Mouse (Mus musculus) left cerebral cortex, postnatal 4 days (tissue): ENCODE data around the gene Hist1h1b. TPM values are rescaled to one million over a fixed set of nuclear protein-coding genes. Genes with fewer than 3 reads are reported as not detected.
"Not testable (repeated sequence)": the region's sequence is repeated elsewhere in the genome, so short reads cannot be mapped to it uniquely, and the experiment has no call there.

Experiments used
- DNase-seq: peaks from one replicate; pipeline ENCODE4 v3.0.0-alpha.2; 2022
- intact Hi-C: fragments of 180-260 bp; cut with DNase I; formaldehyde crosslinking; loops from one replicate; pipeline ENCODE4 v1.15.1; 2025
- total RNA-seq, 2 experiments: library from RNA; stranded (reverse); gene quantifications; 2 replicates each; pipeline ENCODE4 v1.2.3; 2021

Hist1h1b gene
- total RNA-seq, 2 experiments from 2014 or later = 55.3 to 56.6 TPM

DNA sequence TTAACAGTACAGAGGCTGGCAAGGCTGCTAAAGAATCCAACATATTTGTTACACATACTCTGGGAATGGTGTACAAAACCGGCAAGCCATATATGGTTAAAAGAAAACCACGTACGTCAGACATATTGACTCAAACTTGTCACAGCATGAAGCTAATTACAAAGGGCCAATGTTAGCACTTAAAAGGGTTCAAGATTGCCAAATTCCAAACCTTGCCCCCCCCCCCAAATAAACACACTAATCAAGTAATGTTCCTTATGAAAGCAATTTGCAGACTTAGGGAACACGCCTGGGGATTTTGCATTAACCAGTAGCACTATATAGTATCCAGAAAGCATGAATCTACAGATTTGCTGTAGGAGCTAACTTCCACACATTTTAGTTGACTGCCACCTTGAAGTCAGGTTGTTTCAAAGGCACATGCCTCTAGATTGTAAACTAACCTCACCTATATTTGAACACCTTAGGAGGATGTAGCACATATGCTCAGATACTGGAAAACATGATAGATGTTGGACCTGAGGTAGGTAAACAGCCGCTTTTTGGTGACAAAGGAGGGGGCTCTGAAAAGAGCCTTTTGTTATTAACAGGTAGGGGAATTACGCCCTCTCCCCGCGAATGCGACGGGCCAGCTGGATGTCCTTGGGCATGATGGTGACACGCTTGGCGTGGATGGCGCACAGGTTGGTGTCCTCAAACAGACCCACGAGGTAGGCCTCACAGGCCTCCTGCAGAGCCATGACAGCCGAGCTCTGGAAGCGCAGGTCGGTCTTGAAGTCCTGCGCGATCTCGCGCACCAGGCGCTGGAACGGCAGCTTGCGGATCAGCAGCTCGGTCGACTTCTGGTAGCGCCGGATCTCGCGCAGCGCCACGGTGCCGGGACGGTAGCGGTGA is 2.2 kb upstream of the Hist1h1b start:
- DNase-seq, intact Hi-C loops: not testable (repeated sequence)

DNA sequence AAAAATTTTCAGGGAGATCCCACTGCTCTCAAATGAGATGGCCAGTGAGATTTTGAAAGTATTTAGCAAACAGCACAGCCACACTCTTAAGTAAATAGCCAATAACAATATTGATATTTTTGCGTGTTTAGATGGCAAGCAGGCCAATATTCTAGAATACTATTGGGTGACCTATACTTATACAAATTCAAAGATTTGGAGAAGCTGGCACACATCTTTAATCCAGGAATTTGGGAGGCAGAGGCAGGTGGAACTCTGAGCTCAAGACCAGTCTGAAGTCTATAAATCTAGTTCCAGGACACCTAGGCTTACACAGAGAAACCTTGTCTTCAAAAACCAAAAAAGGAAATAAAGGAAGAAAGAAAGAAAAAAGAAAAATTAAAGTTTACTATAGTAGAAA is 1.2 kb upstream of the Hist1h1b start:
- no peak for DNase-seq
- intact Hi-C loops = no loop called here

DNA sequence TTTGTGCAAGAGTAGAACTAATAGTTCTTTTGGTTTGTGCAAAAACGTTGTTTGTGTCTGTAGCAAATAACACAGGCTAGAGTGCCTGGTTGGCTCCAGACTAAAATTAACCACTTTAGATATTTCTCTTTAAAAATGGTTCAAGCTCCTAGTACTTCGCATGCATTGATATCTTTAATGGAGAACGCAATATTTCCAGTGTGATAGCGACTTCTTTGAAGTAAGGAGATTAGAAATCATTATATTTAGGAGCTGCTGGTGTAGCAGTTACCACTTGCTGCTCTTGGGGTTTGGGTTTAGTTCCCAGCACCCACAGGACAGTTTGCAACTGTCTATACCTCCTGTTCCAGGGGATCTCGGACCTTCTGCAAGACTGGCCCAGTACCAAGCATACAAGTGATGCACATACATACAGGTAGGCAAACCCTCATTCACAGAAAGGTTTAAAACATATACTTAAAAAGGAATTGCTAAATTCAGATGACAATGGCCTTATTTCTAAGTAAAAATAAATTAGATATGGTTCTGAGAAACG is 663 bp upstream of the Hist1h1b start:
- intact Hi-C loops = no loop called here
- DNase-seq = no peak

DNA sequence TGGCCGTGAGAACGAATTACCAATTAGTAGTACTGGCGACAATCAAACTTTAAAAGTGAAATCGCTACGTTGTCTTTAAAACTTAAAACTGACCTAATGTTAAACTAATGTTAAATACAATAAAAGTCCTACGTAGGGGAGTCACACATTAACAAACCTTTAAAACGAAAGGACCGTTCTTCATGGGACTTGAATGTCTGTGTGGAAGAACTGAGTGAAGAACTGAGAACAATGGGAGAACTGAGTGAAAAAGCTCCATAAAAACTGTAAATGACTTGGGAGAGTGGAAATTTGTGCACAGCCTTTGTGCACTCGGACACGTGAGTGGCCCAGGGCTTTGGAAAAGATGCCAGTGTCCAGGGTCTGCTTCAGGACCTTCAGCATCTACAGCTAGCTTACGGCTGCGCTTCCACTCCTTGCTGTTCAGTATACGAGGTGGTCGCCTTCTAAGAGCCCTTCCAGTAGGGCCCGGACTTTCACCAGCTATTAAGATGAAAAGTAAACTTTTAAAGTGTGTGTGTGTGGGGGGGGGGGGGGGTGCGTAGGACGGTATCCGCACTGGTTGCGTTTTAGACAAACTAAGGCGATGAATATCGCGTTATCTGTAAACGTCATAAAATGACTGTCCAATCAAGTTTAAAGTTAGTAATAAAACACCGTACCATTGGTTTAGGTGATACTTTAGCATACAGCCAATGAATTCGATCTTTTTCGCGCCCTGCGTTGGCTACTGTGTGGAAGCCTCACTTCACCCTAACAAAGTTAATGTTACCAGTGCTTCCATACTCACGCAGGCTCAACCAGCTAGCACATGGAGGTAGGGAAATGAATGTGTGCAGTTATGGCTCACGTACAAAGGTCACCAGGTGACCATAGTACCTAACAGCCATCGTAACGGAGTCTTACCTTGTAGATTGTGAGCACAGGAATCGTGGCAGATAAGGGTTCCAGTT is 1.3 kb downstream of the Hist1h1b start:
- DNase-seq = peak; percentile 64
- intact Hi-C loops = no loop called here

DNA sequence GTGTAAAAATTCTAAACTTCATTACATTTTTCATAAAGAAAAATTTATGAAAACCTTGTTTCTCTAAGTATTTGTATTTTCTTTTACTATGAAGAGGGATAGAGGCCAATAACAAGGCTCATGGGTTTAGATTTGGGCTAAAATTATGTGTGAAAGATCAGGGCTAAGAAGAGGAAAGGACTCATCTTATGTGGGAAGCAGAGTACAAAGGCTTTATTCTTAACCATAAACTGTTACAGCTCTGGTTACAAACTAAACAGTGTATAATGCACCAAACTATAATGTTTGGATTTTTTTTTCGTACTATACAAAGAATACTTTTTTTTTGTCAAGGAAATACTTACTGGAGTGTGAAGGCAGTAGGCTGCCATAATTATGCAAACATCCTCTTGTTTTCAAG is 24.7 kb downstream of the Hist1h1b start:
- intact Hi-C loops = no loop called here
- no peak for DNase-seq

DNA sequence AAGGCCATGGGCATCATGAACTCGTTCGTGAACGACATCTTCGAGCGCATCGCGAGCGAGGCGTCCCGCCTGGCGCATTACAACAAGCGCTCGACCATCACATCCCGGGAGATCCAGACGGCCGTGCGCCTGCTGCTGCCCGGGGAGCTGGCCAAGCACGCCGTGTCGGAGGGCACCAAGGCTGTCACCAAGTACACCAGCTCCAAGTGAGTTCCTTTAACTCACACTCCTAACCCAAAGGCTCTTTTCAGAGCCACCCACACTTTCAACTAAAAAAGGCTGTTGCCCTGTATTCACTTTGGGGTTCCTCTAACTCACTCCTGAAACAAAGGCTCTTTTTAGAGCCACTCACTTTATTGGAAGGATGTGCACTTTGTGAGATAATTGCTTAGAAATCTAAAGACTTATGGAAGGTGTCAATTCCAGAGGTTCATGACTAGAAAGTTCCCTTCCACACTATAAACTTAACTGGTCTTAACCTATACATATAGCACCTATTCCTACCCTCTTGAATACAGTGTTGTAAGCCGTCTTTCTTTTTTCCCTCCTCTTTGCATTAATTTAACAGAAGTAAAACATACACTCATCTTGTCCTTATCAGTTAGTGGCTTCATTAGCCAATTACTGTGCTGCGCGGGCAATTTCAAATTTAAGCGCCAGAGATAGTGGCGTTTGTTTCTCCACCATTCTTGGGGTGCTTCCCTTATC is 26.0 kb downstream of the Hist1h1b start:
- peak; percentile 29 for DNase-seq

DNA sequence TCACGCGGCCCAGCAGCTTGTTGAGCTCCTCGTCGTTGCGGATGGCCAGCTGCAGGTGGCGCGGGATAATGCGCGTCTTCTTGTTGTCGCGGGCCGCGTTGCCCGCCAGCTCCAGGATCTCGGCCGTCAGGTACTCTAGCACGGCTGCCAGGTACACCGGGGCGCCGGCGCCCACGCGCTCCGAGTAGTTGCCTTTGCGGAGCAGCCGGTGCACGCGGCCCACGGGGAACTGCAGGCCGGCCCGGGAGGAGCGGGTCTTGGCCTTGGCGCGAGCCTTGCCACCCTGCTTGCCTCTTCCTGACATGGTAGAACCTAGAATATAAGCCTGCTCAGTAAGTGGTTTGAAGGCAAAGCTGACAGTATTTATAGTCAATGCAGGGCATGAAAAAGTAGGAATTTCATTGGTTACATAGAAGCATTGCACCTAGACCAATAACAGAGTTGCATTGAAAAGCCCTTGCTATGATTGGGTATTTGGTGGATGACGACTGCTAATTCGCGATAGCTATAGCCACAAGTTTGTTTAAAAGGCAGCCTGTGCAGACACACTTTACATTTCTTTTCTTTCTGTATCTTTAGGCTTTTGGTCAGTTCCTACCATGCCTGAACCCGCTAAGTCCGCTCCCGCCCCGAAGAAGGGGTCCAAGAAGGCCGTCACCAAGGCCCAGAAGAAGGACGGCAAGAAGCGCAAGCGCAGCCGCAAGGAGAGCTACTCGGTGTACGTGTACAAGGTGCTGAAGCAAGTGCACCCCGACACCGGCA is 26.7 kb downstream of the Hist1h1b start, which contains the start of the genes Hist1h2ak and Hist1h2bn:
TSS of gene Hist1h2ak (minus strand) at position 304 of the 762 bp plus-strand sequence.
TSS of gene Hist1h2bn (plus strand) at position 600 of the 762 bp plus-strand sequence.
- peak; percentile 45 for DNase-seq
- intact Hi-C loops = not testable (repeated sequence)

More for the DNA sequence above, 26.0 kb downstream of the Hist1h1b start:
- intact Hi-C loops = not testable (repeated sequence)

DNA sequence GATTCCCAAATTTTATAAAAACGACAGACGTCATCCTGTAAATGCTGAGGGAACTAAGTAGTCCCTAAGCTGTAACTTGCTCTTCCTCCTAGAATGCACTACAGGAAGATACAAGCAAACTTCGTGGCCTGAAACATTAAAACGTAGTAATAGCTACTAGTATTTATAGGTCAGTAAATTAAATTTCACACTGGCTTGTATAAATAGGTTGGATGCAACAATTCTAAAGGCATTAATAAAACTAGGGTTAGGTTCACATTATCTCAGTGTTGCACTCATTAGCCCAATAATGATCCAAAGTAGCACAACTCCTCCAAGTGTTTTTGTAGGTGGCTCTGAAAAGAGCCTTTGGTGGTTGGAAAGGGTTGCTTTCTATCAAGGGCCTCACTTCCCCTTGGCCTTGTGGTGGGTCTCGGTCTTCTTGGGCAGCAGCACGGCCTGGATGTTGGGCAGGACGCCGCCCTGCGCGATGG is 27.3 kb downstream of the Hist1h1b start:
- intact Hi-C loops = no loop called here
- DNase-seq = no peak

DNA sequence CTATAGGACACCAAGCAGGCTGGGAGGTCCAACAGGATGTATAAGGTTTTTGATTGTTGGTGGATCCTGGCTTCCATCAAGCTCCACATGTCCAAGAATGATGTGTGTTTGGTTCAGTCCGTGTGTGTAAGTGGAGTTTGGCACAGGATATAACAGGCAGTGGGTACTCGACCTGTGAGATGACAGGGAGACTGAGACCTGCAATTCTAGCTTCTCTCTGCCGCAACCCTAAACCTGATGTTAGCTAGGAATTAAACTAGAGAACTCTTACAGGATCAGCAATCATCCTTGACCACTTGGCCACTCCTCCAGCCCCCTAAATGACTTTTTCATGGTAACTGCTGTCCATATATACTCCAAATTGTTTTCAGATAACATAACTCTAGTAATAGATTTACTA is 28.1 kb downstream of the Hist1h1b start:
- no peak for DNase-seq
- intact Hi-C loops = no loop called here

DNA sequence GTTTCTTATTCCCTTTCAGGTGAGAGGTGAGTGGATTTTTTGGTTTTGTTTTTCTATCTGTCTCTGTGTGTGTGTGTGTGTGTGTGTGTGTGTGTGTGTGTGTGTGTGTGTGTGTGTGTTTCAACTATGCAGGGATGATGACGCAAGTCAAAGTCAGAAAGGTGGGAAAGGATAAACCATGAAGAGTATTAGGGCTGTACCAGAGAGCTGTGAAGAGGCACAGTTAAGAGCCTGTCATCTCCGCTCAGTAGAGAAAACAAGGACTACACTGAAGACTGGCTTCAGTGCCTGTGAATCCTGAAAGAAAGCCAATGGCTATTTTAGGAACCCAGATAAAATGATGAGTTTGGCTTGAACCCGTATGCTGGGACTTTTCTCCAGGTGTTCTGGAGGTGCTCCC is 28.6 kb downstream of the Hist1h1b start:
- intact Hi-C loops = no loop called here
- DNase-seq = no peak

DNA sequence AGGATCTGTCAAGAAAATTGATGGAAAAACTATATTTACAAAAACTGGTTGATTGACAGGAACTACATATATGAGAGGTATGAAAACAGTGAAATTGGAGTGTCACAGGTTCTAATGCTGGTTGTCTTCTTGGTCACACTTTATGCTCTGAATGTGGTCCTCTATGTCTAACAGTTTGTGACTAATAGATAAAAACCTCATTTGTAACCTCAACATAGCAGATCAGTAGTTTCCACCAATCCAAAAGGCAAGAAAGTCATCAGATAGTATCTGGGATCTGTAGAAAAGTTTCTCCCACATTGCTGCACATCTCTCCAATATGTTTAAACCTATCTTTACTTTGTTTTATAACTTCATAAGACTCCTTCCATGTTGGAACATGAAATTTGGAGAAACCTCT is 29.0 kb downstream of the Hist1h1b start:
- intact Hi-C loops = no loop called here
- DNase-seq = no peak

DNA sequence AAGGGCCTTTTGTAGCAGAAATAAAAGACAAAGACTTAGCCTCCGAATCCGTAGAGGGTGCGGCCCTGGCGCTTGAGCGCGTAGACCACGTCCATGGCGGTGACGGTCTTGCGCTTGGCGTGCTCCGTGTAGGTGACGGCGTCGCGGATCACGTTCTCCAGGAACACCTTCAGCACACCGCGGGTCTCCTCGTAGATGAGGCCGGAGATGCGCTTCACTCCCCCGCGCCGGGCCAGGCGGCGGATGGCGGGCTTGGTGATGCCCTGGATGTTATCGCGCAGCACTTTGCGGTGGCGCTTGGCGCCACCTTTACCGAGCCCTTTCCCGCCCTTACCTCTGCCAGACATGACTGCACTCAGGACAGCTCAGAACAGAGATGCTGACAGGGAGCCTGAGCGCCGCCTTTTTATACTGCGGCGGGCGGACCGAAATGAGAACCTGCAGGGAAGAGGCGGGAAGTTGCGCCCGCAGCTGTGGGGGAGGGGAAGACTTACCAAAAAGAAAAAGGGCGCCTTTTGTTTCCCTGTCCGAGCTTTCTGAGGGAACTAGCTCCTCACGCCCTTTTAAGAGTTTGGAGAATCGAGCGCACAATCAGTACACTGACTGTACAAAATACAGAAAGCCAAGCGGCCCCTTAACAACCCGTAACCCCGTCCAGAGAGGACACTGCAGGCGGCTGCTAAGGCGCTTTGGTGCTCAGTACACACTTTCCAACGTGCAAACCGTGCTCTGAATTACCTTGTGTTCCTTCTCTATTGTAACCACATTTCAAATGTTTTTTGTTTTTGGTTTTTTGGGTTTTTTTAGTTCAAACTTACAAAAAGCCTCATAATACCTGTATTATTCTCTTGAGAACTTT is 30.0 kb downstream of the Hist1h1b start, which contains the start of gene Hist1h4k:
TSS of gene Hist1h4k (minus strand) at position 347 of the 859 bp plus-strand sequence.
- DNase-seq = peak; percentile 97
- intact Hi-C loops = not testable (repeated sequence)

DNA sequence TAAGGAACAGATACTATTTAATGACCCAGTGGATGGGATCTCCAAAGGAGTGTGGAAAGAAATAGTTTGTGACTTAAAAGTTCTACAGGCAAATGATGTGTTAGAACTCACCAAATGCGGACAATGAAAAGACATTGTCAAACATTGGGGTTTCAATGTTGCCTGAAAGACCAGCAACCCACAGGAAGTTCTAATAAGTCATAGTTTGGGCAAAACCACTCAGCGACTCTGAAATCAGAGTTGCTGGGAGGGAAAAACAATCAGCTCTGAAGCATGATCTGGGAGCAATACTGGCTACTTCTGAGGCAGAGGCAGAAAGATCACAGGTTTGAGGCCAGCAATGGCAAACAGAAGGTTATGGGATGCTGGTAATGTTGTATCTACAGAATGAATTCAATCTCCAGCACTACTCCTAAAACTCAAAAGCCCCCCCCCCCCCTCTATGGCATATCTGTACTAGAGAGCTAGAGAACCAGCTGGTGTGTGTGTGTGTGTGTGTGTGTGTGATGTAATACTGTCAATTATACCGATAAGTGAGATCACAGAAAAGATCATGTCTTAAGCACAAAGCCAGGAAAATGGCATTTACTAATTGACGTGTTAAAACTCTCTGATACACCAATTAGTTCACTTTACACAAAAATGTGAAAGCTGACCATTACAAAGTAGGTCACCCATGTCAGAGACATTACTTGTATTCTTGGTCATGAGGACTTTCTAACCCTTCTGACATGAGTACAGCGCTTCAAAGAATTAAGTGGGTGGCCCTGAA is 30.9 kb downstream of the Hist1h1b start:
- intact Hi-C loops = no loop called here
- no peak for DNase-seq

DNA sequence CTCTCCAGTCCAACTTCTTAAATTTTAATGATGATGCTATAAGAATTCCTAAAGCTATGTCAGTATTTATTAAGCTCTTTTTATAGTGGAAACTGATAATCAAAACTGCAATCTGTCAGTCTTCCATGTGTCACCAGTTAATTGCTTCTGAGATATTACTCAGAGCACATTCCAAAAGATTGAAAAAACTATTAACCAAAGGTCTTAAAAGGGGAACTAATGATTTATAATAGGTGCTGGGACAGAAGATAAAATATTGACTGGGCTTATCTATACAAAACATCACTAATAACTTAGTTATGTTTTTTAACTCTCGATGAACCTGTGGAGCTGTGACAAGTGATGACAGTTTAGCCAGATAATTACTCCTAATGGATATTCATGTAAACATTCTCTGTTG is 35.4 kb downstream of the Hist1h1b start:
- intact Hi-C loops = no loop called here
- no peak for DNase-seq

DNA sequence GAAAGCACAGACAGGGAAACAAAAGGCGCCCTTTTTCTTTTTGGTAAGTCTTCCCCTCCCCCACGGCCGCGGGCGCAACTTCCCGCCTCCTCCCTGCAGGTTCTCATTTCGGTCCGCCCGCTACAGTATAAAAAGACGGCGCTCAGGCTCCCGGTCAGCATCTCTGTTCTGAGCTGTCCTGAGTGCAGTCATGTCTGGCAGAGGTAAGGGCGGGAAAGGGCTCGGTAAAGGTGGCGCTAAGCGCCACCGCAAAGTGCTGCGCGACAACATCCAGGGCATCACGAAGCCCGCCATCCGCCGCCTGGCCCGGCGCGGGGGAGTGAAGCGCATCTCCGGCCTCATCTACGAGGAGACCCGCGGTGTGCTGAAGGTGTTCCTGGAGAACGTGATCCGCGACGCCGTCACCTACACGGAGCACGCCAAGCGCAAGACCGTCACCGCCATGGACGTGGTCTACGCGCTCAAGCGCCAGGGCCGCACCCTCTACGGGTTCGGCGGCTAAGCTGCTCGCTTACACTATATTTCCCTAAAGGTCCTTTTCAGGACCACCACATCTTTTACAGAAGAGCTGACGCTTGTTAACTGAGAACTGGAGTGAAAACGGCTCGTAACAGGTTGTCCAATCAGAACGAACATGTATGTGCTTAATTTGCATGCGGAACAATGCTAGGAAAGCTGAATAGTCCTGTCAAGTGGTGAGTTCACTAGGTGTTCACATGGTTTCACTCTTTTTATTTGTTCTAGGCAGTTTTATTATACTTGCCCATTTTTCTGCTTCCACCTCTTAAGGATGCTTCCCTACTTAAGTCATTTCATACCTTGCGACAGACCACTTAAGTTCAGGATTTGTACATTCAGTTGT is 45.3 kb downstream of the Hist1h1b start, which contains the start of gene Hist1h4j:
TSS of gene Hist1h4j (plus strand) at position 159 of the 862 bp plus-strand sequence.
- intact Hi-C loops = loop anchor here (10.0 kb wide), 1 partner anchor 300 kb away; the partner anchor contains the start of genes Hist1h2ah and Hist1h2bk

More for the DNA sequence above, 45.3 kb downstream of the Hist1h1b start, which contains the start of gene Hist1h4j:
- peak; percentile 90 for DNase-seq
